Mouse (Mus musculus) MN1 (cell line): ENCODE measurements at regions not wholly inside any gene's neighbourhood (a gene's known extent, or its start where the extent isn't known, plus 50 kb on each side); places are given as distances from the start of the nearest gene placed in this dataset.

ENCODE experiments used
- DNase-seq: peaks from one replicate; pipeline ENCODE4 v3.0.0-alpha.2; 2016; ENCODE audit warnings: low spot score

DNA sequence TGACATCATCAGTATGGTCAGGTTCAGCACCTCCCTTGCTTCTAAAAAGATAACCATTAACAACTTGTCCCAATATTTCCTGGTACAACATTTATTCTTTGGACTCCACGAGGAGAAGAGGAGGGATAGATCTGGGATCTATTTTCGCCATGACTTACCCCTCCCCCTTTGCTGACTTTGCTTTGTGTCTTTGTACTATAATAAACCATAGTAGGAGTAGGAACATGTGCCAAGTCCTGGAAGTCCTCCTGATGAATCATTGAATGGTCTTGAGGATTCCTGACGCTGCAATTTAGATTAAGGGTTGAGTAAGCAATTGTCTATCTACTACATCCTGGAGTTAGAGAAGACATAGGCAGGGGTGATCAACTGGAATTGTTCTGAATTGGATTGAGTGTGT lies 71.2 kb downstream of the Rbm11 start:
- no peak for DNase-seq

- DNase-seq, result no peak
Observed at GRCm38 (mm10) chr16:75667589-75667988, 74.9 kb downstream of the Rbm11 start.

GRCm38 (mm10) chr16:75672112-75672511 lies 79.5 kb downstream of the Rbm11 start:
- no peak for DNase-seq

- DNase-seq, result peak; percentile 17
Observed at GRCm38 (mm10) chr16:75675871-75676270, 83.2 kb downstream of the Rbm11 start.

- no peak for DNase-seq
Observed at GRCm38 (mm10) chr16:75677180-75677579, 84.5 kb downstream of the Rbm11 start.
